Mouse (Mus musculus): ENCODE results near the gene Misp. TPM values are rescaled to one million over a fixed set of nuclear protein-coding genes. Genes with fewer than 3 reads are reported as not detected.
A peak's percentile ranks its signal among the peaks of the same experiment; 100 is the strongest.

The Misp gene
- polyA plus RNA-seq, 1 experiment from 2014 or later: 3.1 TPM

DNA sequence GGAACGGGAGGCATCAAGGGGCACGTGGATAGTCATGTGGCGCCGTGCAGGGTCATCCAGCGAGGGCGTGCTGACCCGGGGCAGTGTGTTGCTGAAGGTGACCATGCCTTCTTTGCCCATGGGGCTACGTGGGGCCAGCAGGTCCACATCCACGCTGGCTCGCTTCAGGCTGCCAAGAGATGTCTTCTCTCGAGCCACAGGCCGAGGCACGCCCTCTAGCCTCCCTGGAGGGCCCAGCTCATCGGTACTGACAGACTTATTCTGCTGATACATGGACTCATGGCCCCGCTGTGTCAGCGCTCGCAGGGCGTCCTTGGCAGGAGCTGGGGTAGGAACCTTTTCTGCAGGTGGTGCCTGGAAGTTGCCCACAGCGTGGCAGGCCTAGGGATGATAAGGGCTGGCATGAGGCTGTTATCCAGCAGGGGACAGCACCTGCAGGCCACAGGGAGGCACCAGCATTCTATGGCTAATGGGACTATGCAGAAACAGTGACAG, 45.1 kb downstream of the Misp start:
- Histone ChIP-seq H3K4me3 (no peak overlapping the region), H3K27me3 (no peaks in the 10 kb centered on the region), H3K9ac (no peak overlapping the region), H3K9me3 (no peaks in the 10 kb centered on the region), H3K4me1 (no peaks in the 10 kb centered on the region), H3K36me3 (peaks cover 83% of the 10 kb centered on the region), H3K4me2 (replicated peaks) (no peak overlapping the region), H3K27ac (0 out of 2 replicates have a peak overlapping the region, but pooled peaks have one; percentile 43)
- ATAC-seq (ENCODE audit: insufficient number of reproducible peaks, insufficient read depth, low FRiP score, low TSS enrichment): no peak
- 70% methylated on average over 19 of the region's 19 CpGs for WGBS

DNA sequence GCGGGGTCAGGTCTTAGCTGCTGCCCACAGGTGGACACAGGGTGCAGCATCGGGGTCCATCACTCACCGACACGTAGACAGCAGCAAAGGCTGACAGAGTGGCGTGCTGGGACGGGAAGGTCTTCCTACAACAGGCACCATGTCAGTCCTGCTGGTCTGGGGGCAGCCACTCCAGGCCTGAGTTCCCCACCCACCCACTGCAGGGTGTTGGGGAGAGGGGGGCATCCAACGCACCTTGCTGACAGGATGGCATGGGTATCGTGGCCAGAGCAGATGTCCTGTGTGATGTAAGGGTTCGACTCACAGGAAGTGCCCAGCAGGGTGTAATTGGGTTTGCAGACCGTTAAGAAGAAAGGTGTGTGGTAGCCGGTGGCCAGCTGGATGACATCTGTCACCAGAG, 45.8 kb downstream of the Misp start:
- Histone ChIP-seq H3K9me3 (no peaks in the 10 kb centered on the region), H3K4me2 (replicated peaks) (no peak overlapping the region), H3K27ac (no peak overlapping the region), H3K4me1 (no peaks in the 10 kb centered on the region), H3K27me3 (no peaks in the 10 kb centered on the region), H3K4me3 (no peak overlapping the region), H3K36me3 (peaks cover 82% of the 10 kb centered on the region), H3K9ac (peak overlapping the region; percentile 8; the same call in 1 of the 2 replicates)
- WGBS: 72% methylated on average over 11 of the region's 11 CpGs
- ATAC-seq (ENCODE audit: insufficient number of reproducible peaks, insufficient read depth, low FRiP score, low TSS enrichment): no peak

DNA sequence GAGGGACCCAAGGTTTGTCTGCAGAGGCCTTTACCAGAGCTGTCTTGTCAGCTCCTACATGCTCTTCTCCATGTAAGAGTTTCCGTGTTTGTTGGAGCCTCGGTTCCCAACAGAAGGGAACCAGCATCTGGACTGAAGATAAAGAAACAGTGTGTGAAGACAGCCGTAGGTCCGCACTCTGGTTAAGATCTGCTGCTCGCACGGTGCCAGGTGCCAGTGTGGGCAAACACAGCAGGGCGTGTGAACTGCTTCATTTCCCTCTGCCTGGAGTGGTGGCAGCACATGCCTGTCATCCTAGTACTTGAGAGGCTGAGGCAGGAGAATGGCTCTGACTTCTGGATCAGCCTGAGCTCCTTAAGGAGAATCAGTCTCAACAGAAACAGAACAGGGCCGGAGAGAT, 51.1 kb downstream of the Misp start:
- Histone ChIP-seq H3K4me3 (no peak overlapping the region), H3K27ac (no peak overlapping the region), H3K4me1 (peaks cover 20% of the 10 kb centered on the region), H3K4me2 (replicated peaks) (peak overlapping the region; percentile 62; the same call in 1 of the 2 replicates), H3K27me3 (no peaks in the 10 kb centered on the region), H3K9ac (no peak overlapping the region), H3K36me3 (peaks cover 38% of the 10 kb centered on the region), H3K9me3 (no peaks in the 10 kb centered on the region)
- ATAC-seq (ENCODE audit: insufficient number of reproducible peaks, insufficient read depth, low FRiP score, low TSS enrichment): no peak
- WGBS: 93% methylated on average over 8 of the region's 8 CpGs

DNA sequence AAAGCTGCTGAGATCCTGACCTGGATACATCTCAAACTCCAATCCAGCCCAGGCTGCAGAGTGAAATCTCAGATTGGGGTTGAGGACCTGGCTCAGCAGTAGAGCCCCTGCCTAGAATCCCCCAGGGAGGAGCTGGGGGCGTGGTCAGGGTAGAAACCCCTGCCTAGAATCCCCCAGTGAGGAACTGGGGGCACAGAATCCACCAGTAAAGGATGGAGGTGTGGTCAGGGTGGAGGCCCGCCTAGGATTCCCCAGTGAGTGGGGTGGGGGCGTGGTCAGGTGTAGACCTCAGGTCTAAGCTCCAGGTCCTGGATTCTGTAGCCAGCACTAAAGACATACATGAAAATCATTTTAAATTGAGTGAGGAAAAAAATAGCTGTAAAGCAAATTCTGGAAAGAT, 52.1 kb downstream of the Misp start:
- no peak for ATAC-seq (ENCODE audit: insufficient number of reproducible peaks, insufficient read depth, low FRiP score, low TSS enrichment)
- Histone ChIP-seq H3K27ac (peak overlapping the region; percentile 83; the same call in 1 of the 2 replicates), H3K36me3 (peaks cover 30% of the 10 kb centered on the region), H3K9ac (peak overlapping the region; percentile 90), H3K9me3 (no peaks in the 10 kb centered on the region), H3K4me2 (replicated peaks) (peak overlapping the region; percentile 62), H3K4me3 (peak overlapping the region; percentile 82), H3K4me1 (peaks cover 20% of the 10 kb centered on the region), H3K27me3 (no peaks in the 10 kb centered on the region)
- WGBS: 41% methylated on average over 3 of the region's 3 CpGs

DNA sequence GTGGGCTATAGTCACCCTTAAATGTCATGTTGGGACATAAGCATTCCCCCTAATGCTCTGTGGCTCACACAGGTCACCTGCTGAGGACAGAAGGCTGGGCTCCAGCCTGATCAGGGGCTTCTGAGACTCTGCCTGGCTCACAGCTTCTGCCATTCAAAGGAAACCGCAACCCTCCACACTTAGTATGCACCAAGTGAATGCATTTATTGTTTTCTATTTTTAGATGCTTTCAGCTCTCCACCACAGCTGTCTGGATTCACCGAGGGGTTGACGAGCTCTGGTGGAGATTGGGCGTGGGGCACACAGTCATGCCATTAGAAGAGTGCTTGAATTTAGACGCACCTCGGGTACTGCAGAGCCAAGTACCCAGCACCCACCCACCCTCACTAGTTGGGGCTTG, 52.5 kb downstream of the Misp start:
- ATAC-seq (ENCODE audit: insufficient number of reproducible peaks, insufficient read depth, low FRiP score, low TSS enrichment): no peak
- H3K9ac ChIP-seq: peak overlapping the region; percentile 90
- H3K4me2 ChIP-seq (replicated peaks): peak overlapping the region; percentile 62
- H3K36me3 ChIP-seq: peaks cover 30% of the 10 kb centered on the region
- H3K4me1 ChIP-seq: peaks cover 20% of the 10 kb centered on the region
- peak overlapping the region; percentile 82 for H3K4me3 ChIP-seq
- H3K9me3 ChIP-seq: no peaks in the 10 kb centered on the region
- H3K27ac ChIP-seq: peak overlapping the region; percentile 83
- H3K27me3 ChIP-seq: no peaks in the 10 kb centered on the region
- 6% methylated on average over 6 of the region's 6 CpGs for WGBS

DNA sequence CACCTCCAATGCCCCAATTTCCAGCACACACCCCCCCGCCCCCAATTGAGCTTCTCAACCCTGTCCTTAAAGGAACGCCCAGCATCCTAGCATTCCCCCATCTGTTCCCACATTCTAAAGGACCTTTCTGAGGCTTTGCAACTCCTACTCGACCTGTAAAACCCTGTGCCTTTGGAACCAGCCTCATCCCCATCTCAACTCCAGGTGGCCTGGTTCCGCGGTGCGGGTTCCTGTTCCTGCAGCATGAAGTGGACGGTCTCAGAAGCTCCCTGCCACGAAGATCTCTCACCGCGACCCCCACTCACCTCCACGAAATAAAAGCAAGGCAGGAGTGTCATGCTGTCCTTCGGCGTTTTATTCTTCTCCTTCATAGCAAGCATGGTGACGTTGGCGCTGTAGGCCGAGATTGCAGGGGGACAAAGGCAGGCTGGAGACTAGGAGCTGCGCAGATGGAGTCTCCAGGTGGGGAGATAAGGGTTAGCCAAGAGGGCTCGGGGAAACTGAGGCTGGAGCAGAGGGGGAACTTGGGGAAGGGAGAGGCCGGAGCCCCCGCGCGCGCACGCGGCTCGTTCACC, 53.0 kb downstream of the Misp start:
- Histone ChIP-seq H3K4me2 (replicated peaks) (peak overlapping the region; percentile 62), H3K4me1 (peaks cover 20% of the 10 kb centered on the region), H3K4me3 (peak overlapping the region; percentile 82), H3K9ac (peak overlapping the region; percentile 90), H3K27me3 (no peaks in the 10 kb centered on the region), H3K9me3 (no peaks in the 10 kb centered on the region), H3K36me3 (peaks cover 30% of the 10 kb centered on the region), H3K27ac (peak overlapping the region; percentile 83)
- WGBS: 2% methylated on average over 26 of the region's 26 CpGs
- ATAC-seq (ENCODE audit: insufficient number of reproducible peaks, insufficient read depth, low FRiP score, low TSS enrichment): no peak

DNA sequence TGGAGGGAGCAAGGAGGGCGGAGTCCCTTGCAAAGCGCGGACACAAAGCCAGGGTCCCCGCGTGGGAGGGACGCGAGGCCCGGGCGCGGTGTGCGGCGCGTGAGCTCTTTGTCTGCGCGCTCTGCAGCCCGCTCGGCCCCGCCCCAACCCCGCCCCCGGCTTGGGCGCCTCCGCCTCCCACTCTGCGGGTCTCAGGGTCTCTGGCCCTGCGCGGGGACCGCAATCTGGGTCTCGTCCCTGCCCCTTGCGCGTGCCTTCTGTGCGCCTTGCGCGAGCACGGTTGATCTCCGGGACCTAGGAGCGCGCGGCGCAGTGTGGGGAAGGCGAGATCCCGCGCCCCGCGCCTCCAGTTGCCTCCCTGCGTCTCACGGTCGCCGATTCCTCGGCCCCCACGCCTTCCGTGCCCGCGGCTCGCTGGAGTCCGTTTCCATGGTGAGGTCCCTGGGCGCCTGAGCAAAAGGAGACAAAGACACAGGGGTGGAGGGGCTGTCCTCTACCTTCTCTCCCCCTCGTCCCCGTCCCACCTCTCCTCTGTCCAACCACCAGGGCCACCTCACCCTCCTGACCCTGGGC, 53.6 kb downstream of the Misp start, which contains the start of the genes Prtn3 and Plppr3:
Gene Prtn3, plus strand, starts transcription at position 187 of the 573 bp plus-strand sequence.
Gene Plppr3, minus strand, starts transcription at position 345 of the 573 bp plus-strand sequence.
- Histone ChIP-seq H3K9ac (peak within 1 kb of the TSS; percentile 90), H3K4me1 (peaks cover 20% of the 10 kb centered on the region), H3K27ac (peak within 1 kb of the TSS; percentile 83), H3K9me3 (no peaks in the 10 kb centered on the region), H3K27me3 (no peaks in the 10 kb centered on the region), H3K36me3 (peaks cover 24% of the 10 kb centered on the region), H3K4me2 (replicated peaks) (peak within 1 kb of the TSS; percentile 62), H3K4me3 (peak within 1 kb of the TSS; percentile 82)
- WGBS: under 1% methylated on average over 50 of the region's 57 CpGs
- peak; percentile 89 for ATAC-seq (ENCODE audit: insufficient number of reproducible peaks, insufficient read depth, low FRiP score, low TSS enrichment)

DNA sequence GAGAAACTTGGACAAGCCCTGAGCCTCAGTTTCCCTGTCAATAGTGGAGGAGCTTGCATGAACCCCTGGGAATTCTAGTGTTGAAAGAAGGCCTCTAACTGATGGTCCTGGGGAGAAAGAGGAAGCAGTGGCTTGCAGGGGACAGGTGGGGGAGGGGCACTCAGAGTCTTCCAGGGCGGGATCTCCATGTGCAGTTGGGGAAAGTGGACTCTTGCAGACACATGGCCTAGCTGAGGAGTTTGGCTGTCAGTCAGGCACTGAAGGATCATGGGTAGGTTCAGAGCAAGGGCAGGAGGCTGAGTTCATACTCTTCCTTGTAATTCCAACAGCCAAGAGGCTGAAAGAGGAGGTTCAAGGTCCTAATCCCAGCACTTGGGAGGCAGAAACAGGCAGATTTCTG, 56.4 kb downstream of the Misp start:
- no peak for ATAC-seq (ENCODE audit: insufficient number of reproducible peaks, insufficient read depth, low FRiP score, low TSS enrichment)
- H3K27me3 ChIP-seq: peaks cover 6% of the 10 kb centered on the region; the same call in 1 of the 2 replicates
- no peak overlapping the region for H3K27ac ChIP-seq
- H3K36me3 ChIP-seq: no peaks in the 10 kb centered on the region
- H3K4me2 ChIP-seq (replicated peaks): no peak overlapping the region
- WGBS: 58% methylated on average over 1 of the region's 1 CpGs
- H3K9ac ChIP-seq: no peak overlapping the region
- peaks cover 24% of the 10 kb centered on the region for H3K4me1 ChIP-seq
- H3K4me3 ChIP-seq: no peak overlapping the region
- no peaks in the 10 kb centered on the region for H3K9me3 ChIP-seq

DNA sequence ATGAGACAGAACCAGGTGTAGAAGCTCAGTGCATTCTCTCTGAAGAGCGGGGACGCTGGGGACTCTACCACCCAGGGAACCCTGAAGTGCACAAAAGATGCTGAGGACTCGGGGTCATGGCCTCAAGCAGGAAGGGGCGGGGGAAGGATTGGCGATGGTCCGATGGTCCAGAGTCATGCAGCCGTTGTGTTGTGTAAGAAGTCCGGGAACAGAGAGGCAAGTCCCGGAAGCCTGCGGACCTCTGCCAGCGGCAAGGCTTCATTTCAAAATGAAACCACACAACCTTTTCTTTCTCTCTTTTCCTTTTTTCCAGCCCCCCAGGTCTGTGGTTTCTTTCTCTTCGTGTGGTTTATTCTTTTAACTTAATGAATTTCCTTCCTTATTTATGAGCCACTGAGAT, 57.0 kb downstream of the Misp start:
- H3K9ac ChIP-seq: no peak overlapping the region
- H3K4me3 ChIP-seq: no peak overlapping the region
- no peak for ATAC-seq (ENCODE audit: insufficient number of reproducible peaks, insufficient read depth, low FRiP score, low TSS enrichment)
- H3K27me3 ChIP-seq: peaks cover 6% of the 10 kb centered on the region; the same call in 1 of the 2 replicates
- H3K36me3 ChIP-seq: no peaks in the 10 kb centered on the region
- WGBS: 50% methylated on average over 12 of the region's 12 CpGs
- no peak overlapping the region for H3K4me2 ChIP-seq (replicated peaks)
- peaks cover 23% of the 10 kb centered on the region for H3K4me1 ChIP-seq
- no peak overlapping the region for H3K27ac ChIP-seq
- H3K9me3 ChIP-seq: no peaks in the 10 kb centered on the region

DNA sequence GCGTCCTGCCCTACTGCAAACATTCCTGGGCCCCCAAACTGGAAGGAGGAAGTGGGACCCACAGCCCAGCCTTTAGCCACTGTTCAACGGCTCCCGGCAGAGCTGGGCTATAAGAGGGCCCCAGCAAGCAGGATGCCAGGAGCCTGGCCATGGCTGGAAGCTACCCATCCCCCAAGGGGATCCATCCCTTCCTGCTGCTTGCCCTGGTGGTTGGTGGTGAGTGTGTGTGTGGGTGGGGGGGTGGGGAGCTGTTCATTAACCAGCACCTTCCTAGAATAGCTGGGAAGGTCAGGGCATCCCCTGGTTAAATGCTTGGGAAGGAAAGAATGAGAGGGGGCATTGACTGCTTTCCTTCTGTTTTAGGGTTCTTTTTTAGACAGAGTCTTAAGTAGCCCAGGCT, 58.7 kb downstream of the Misp start:
- no peaks in the 10 kb centered on the region for H3K9me3 ChIP-seq
- H3K4me2 ChIP-seq (replicated peaks): no peak overlapping the region
- no peaks in the 10 kb centered on the region for H3K36me3 ChIP-seq
- H3K4me3 ChIP-seq: no peak overlapping the region
- peaks cover 18% of the 10 kb centered on the region for H3K4me1 ChIP-seq
- 56% methylated on average over 3 of the region's 3 CpGs for WGBS
- ATAC-seq (ENCODE audit: insufficient number of reproducible peaks, insufficient read depth, low FRiP score, low TSS enrichment): no peak
- no peak overlapping the region for H3K27ac ChIP-seq
- peaks cover 13% of the 10 kb centered on the region for H3K27me3 ChIP-seq
- no peak overlapping the region for H3K9ac ChIP-seq
